Mouse (Mus musculus) hindbrain, embryonic 15.5 days (tissue): ENCODE measurements around the gene Fam187b. TPM values are rescaled to one million over a fixed set of nuclear protein-coding genes. Genes with fewer than 3 reads are reported as not detected.

Source experiments
- ATAC-seq: fragments of 200-750 bp; cut with Nextera tagmentation; 2 replicates; pipeline ENCODE4 v1.8.0; 2017; ENCODE audit warnings: low read depth, moderate number of reproducible peaks, moderate TSS enrichment; ENCODE audit not compliant: low FRiP score
- H3K27ac ChIP-seq: fragments of 300-500 bp; sonication (generic); replicated peaks from 2 replicates; pipeline ENCODE4 v1.5.1; 2015; ENCODE audit warnings: mild to moderate bottlenecking, inconsistent platforms
- H3K27me3 ChIP-seq: fragments of 300-500 bp; sonication (generic); 2 replicates; pipeline ENCODE4 v1.6.1; 2015; ENCODE audit warnings: control low read depth, inconsistent platforms
- H3K36me3 ChIP-seq: fragments of 300-500 bp; sonication (generic); 2 replicates; pipeline ENCODE4 v1.6.1; 2015; ENCODE audit warnings: control low read depth, inconsistent platforms
- H3K4me1 ChIP-seq: fragments of 300-500 bp; sonication (generic); replicated peaks from 2 replicates; pipeline ENCODE4 v1.6.1; 2015; ENCODE audit warnings: control low read depth, inconsistent platforms
- H3K4me2 ChIP-seq: fragments of 300-500 bp; sonication (generic); 2 replicates; pipeline ENCODE4 v1.6.1; 2015; ENCODE audit warnings: moderate library complexity, mild to moderate bottlenecking, inconsistent platforms
- H3K4me3 ChIP-seq: fragments of 300-500 bp; sonication (generic); 2 replicates; pipeline ENCODE4 v1.5.1; 2015; ENCODE audit warnings: mild to moderate bottlenecking, inconsistent platforms
- H3K9ac ChIP-seq: fragments of 300-500 bp; sonication (generic); 2 replicates; pipeline ENCODE4 v1.6.1; 2015; ENCODE audit warnings: inconsistent platforms
- H3K9me3 ChIP-seq: fragments of 300-500 bp; sonication (generic); 2 replicates; pipeline ENCODE4 v1.6.1; 2016; ENCODE audit warnings: control low read depth, inconsistent platforms
- WGBS: fragments of 180-500 bp; shearing (Covaris S2); methylation state at CpG from one replicate; pipeline ENCODE4 v1.1.7; 2015; 5-methylcytosine and 5-hydroxymethylcytosine counted together
- polyA plus RNA-seq: library from polyadenylated mRNA; unstranded; fragments of >200 nt; fragmentation: Nextera tagmentation; extraction: Ambion mirVana; gene quantifications from 2 replicates; pipeline ENCODE4 v1.2.1, GENCODE M21; 2015

Gene Fam187b
- polyA plus RNA-seq, 1 experiment from 2014 or later, result 1.1 TPM

- Histone ChIP-seq H3K27ac (no peak overlapping the region), H3K27me3 (no peaks in the 10 kb centered on the region), H3K36me3 (no peaks in the 10 kb centered on the region), H3K4me1 (peaks cover 27% of the 10 kb centered on the region), H3K9me3 (no peaks in the 10 kb centered on the region), H3K4me2 (no peak overlapping the region), H3K9ac (no peak overlapping the region), H3K4me3 (no peak overlapping the region)
- ATAC-seq, result no peak
- 90% methylated on average over 6 of the region's 6 CpGs for WGBS
These were observed 13.7 kb upstream of the Fam187b start for GRCm38 (mm10) chr7:30959786-30960349.

- H3K36me3 ChIP-seq, result no peaks in the 10 kb centered on the region
- no peak overlapping the region for H3K9ac ChIP-seq
- no peak overlapping the region for H3K27ac ChIP-seq
- H3K4me3 ChIP-seq, result no peak overlapping the region
- peaks cover 16% of the 10 kb centered on the region for H3K4me1 ChIP-seq
- H3K27me3 ChIP-seq, result no peaks in the 10 kb centered on the region
- no peak overlapping the region for H3K4me2 ChIP-seq
- no peaks in the 10 kb centered on the region for H3K9me3 ChIP-seq
- 95% methylated on average over 5 of the region's 5 CpGs for WGBS
- no peak for ATAC-seq
These were observed 10.7 kb upstream of the Fam187b start for GRCm38 (mm10) chr7:30962862-30963261.

- Histone ChIP-seq H3K4me1 (0 out of 2 replicates have a peak, but pooled peaks cover 7% of the 10 kb centered on the region), H3K27ac (no peak overlapping the region), H3K9me3 (no peaks in the 10 kb centered on the region), H3K36me3 (no peaks in the 10 kb centered on the region), H3K9ac (no peak overlapping the region), H3K27me3 (no peaks in the 10 kb centered on the region), H3K4me2 (no peak overlapping the region), H3K4me3 (no peak overlapping the region)
- WGBS, result 89% methylated on average over 7 of the region's 7 CpGs
- ATAC-seq, result no peak
These were observed 9.2 kb upstream of the Fam187b start for GRCm38 (mm10) chr7:30964366-30964765.

GRCm38 (mm10) chr7:30965677-30966076 lies 7.9 kb upstream of the Fam187b start:
- Histone ChIP-seq H3K27me3 (no peaks in the 10 kb centered on the region), H3K9me3 (no peaks in the 10 kb centered on the region), H3K27ac (no peak overlapping the region), H3K4me3 (no peak overlapping the region), H3K4me1 (no peaks in the 10 kb centered on the region), H3K9ac (no peak overlapping the region), H3K36me3 (no peaks in the 10 kb centered on the region), H3K4me2 (no peak overlapping the region)
- ATAC-seq, result no peak
- 53% methylated on average over 14 of the region's 14 CpGs for WGBS

DNA sequence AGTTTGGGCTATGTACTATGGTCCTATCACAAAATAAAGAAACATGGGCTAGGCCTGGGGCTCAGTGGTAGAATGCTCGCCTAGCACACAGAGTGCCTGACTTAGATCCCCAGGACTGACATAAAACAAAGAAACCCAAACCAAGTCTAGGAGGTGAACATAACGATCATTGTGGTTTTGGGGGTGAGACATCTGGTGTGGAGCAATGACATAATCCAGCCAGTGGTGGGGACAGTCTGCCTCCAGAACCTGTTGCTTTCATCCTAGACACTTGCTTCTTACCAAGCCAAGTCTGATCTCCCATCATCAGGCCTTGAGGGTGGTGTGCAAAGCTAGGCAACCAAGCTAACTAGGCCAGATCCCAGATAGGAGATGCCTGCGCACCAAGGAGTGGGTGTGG lies 6.9 kb upstream of the Fam187b start:
- H3K27me3 ChIP-seq, result 0 out of 2 replicates have a peak, but pooled peaks cover under 1% of the 10 kb centered on the region
- no peaks in the 10 kb centered on the region for H3K36me3 ChIP-seq
- no peak for ATAC-seq
- no peak overlapping the region for H3K9ac ChIP-seq
- no peak overlapping the region for H3K4me3 ChIP-seq
- H3K4me1 ChIP-seq, result no peaks in the 10 kb centered on the region
- WGBS, result 97% methylated on average over 3 of the region's 3 CpGs
- no peak overlapping the region for H3K4me2 ChIP-seq
- no peak overlapping the region for H3K27ac ChIP-seq
- no peaks in the 10 kb centered on the region for H3K9me3 ChIP-seq

- Histone ChIP-seq H3K9ac (no peak overlapping the region), H3K9me3 (no peaks in the 10 kb centered on the region), H3K4me2 (no peak overlapping the region), H3K27me3 (peaks cover 13% of the 10 kb centered on the region), H3K4me3 (no peak overlapping the region), H3K36me3 (no peaks in the 10 kb centered on the region), H3K27ac (no peak overlapping the region), H3K4me1 (peaks cover 8% of the 10 kb centered on the region)
- 93% methylated on average over 8 of the region's 8 CpGs for WGBS
- no peak for ATAC-seq
These were observed 5.0 kb upstream of the Fam187b start for GRCm38 (mm10) chr7:30968611-30969010.

DNA sequence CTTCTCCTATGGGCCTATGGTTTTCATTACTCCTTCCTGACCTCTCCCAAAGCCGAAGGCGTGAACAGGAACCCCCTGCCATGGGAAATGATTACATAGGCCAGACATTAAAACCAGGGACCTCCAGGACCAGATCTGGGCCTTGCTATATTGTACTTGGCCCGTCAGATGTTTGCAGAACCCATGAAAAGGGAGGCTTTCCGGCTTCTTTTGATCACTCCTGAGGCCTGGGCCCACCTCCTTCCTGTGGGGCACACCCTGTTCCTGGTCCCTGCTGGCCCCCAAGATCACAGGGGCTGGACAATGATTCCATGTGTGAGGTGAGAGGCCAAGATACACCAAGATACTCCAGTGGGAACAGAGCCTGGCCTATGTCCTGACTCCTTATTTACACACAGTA lies 4.4 kb upstream of the Fam187b start:
- ATAC-seq, result 0 out of 2 replicates have a peak, but pooled peaks have one; percentile 21
- no peaks in the 10 kb centered on the region for H3K36me3 ChIP-seq
- H3K9ac ChIP-seq, result no peak overlapping the region
- WGBS, result 86% methylated on average over 4 of the region's 4 CpGs
- peaks cover 18% of the 10 kb centered on the region for H3K27me3 ChIP-seq
- no peak overlapping the region for H3K27ac ChIP-seq
- H3K9me3 ChIP-seq, result no peaks in the 10 kb centered on the region
- H3K4me3 ChIP-seq, result no peak overlapping the region
- peaks cover 14% of the 10 kb centered on the region for H3K4me1 ChIP-seq
- H3K4me2 ChIP-seq, result no peak overlapping the region

DNA sequence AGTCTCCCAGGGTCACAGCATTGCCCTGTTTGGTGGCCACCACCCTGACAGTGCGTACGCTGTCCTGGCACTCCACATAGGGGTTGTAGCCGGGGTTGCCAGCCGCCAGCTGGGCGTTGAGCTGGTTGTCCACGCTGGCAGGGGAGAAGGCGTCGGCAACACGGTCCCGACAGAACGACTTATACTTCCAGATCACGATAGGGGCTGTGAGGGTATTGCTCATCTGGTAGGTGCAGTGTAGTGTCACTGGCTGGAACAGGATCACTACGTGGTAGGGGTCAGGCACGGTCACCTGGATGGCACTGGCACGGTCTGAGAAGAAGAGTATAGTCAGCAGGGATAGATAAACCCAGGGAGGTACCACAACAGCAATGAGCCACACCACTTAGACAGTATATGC lies 1.7 kb upstream of the Fam187b start:
- peaks cover 21% of the 10 kb centered on the region for H3K27me3 ChIP-seq
- H3K4me2 ChIP-seq, result peak overlapping the region; percentile 62; the same call in 1 of the 2 replicates
- H3K4me3 ChIP-seq, result no peak overlapping the region
- H3K9me3 ChIP-seq, result no peaks in the 10 kb centered on the region
- peaks cover 16% of the 10 kb centered on the region for H3K4me1 ChIP-seq
- WGBS, result 90% methylated on average over 15 of the region's 15 CpGs
- H3K36me3 ChIP-seq, result no peaks in the 10 kb centered on the region
- H3K27ac ChIP-seq, result no peak overlapping the region
- no peak for ATAC-seq
- no peak overlapping the region for H3K9ac ChIP-seq

DNA sequence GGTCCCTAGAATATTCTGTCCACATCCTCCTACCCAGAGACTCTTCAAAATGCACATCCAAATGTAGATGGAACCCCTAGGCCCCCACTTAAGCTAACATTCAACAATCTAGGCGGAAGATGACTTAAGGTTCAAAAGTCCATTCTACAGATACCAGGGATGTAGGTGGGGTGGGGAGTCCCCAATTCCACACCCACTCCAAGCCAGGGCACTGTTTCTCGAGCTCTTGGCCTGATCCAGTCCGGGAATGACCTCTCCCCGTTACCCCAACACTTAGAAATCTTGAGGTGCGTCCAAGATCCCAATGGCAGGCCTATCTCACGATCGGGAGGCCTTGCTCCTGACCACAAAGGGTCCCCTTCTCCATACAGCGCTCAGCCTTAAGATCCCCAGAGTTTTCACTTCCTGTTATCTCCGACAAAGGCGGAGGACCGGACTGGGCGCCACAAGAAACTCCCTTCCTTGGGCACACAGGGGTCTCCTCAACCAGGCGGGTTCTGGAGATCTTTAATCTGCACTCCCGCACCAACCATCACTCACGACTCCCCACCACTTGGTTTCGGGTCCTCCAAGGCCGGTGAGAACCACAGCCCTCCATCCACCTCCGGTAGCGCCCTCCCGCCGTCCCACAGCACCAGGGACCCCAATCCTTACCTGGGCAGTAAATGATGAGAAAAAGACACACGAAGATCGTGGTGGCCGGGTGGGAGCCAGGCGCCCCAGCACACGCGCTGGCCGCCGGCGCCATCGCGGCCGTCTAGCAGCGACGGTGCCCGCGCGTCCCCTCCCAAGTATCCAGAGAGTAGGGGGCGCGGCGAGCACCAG lies 952 bp upstream of the Fam187b start:
- Histone ChIP-seq H3K27me3 (peaks cover 21% of the 10 kb centered on the region), H3K9me3 (no peaks in the 10 kb centered on the region), H3K27ac (no peak overlapping the region), H3K4me1 (peaks cover 16% of the 10 kb centered on the region), H3K36me3 (no peaks in the 10 kb centered on the region), H3K4me3 (peak overlapping the region; percentile 33), H3K4me2 (peak overlapping the region; percentile 62), H3K9ac (peak overlapping the region; percentile 2; the same call in 1 of the 2 replicates)
- 5% methylated on average over 41 of the region's 41 CpGs for WGBS
- peak; percentile 32; the same call in 1 of the 2 replicates for ATAC-seq

DNA sequence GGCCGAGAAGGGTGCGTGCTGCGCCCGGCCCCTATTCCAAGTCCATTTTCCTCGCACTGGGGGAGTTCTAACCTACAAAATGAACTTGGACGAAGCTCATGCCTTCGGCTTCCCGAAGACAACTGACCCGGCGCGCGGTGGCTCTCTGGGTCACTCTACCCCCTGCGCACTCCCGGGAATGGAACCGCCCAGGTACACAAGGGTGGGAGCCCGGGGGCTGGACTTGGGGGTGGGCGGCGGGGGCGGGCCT lies 414 bp upstream of the Fam187b start, which contains the start of gene Lsr:
Lsr (minus strand) TSS at position 214 of the 250 bp plus-strand sequence.
- Histone ChIP-seq H3K27me3 (peaks cover 21% of the 10 kb centered on the region), H3K36me3 (no peaks in the 10 kb centered on the region), H3K4me3 (peak within 1 kb of the TSS; percentile 33), H3K9ac (peak within 1 kb of the TSS; percentile 24; the same call in 1 of the 2 replicates), H3K4me2 (peak within 1 kb of the TSS; percentile 62), H3K27ac (peak within 1 kb of the TSS; percentile 65), H3K9me3 (no peaks in the 10 kb centered on the region), H3K4me1 (peaks cover 16% of the 10 kb centered on the region)
- 1% methylated on average over 19 of the region's 19 CpGs for WGBS
- peak; percentile 52 for ATAC-seq

DNA sequence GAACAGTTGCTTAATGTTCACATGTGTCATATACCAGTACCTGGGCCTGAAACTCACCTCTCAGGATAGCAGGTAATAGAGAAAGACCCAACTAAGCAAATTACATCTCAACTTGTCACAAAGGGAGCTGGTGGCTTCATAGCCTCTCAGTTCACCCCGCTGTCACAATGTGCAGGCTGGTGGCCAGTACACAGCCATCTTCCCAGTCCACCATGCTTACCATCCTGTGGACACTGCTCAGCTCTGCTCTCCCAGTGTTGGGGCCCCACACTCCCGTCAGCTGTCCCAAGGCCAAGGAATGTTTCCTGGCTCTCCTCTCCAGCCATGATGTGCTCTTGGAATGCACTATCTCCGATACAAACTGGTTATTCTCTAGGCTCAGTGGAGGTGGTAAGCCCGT lies 8.1 kb downstream of the Fam187b start:
- no peaks in the 10 kb centered on the region for H3K27me3 ChIP-seq
- 91% methylated on average over 4 of the region's 4 CpGs for WGBS
- no peaks in the 10 kb centered on the region for H3K36me3 ChIP-seq
- no peak for ATAC-seq
- no peak overlapping the region for H3K9ac ChIP-seq
- H3K4me3 ChIP-seq, result no peak overlapping the region
- H3K27ac ChIP-seq, result no peak overlapping the region
- H3K4me1 ChIP-seq, result no peaks in the 10 kb centered on the region
- no peaks in the 10 kb centered on the region for H3K9me3 ChIP-seq
- H3K4me2 ChIP-seq, result no peak overlapping the region

- ATAC-seq, result no peak
- Histone ChIP-seq H3K9ac (no peak overlapping the region), H3K27me3 (no peaks in the 10 kb centered on the region), H3K4me2 (no peak overlapping the region), H3K9me3 (no peaks in the 10 kb centered on the region), H3K36me3 (no peaks in the 10 kb centered on the region), H3K4me1 (no peaks in the 10 kb centered on the region), H3K4me3 (no peak overlapping the region), H3K27ac (no peak overlapping the region)
- whole genome bisulfite sequencing, result 88% methylated on average over 9 of the region's 9 CpGs
These were observed 11.8 kb downstream of the Fam187b start for GRCm38 (mm10) chr7:30985357-30985756.
